In genomic region chr3:33372806-33373205, GRCm38 (mm10) we compare ENCODE assay signal across 17 mouse cellular contexts.
"Had no signal": no experiment of that assay in that cellular context is flagged by ENCODE, and none has a peak within 500 bp of the region (broad histone marks: within the 10 kb centered on the region; RNA-seq: fewer than 3 reads in every experiment).

No protein-coding gene starts in this region.

- ATAC-seq: midbrain, embryonic 15.5 days had no signal

- H3K9ac ChIP-seq: liver, embryonic 13.5 days; midbrain, embryonic 12.5 days; midbrain, embryonic 15.5 days; neural tube, embryonic 12.5 days had no signal

- H3K36me3 ChIP-seq: liver, embryonic 13.5 days; midbrain, embryonic 12.5 days; midbrain, embryonic 15.5 days; neural tube, embryonic 12.5 days had no signal

- H3K4me2 ChIP-seq: liver, embryonic 13.5 days; midbrain, embryonic 12.5 days; midbrain, embryonic 15.5 days; neural tube, embryonic 12.5 days had no signal

- DNase-seq: kidney, adult 2 months; kidney, postnatal 36 days; layer of hippocampus, postnatal 36 days; liver, embryonic 13.5 days; lung, adult 2 months; lung, postnatal 14 days; lung, postnatal 4 days; retina, postnatal 1 day; right cerebral cortex, postnatal 25 days; spleen, adult 18-20 months; thymus, adult 18-20 months; thymus, postnatal 36 days had no signal

- H3K4me3 ChIP-seq: left cerebral cortex, adult 2 months; liver, embryonic 13.5 days; midbrain, embryonic 12.5 days; midbrain, embryonic 15.5 days; neural tube, embryonic 12.5 days had no signal

- H3K4me1 ChIP-seq: liver, embryonic 13.5 days; midbrain, embryonic 12.5 days; midbrain, embryonic 15.5 days; neural tube, embryonic 12.5 days had no signal

- H3K27ac ChIP-seq: kidney, postnatal 0 days; left cerebral cortex, adult 2 months; liver, embryonic 13.5 days; midbrain, embryonic 12.5 days; midbrain, embryonic 15.5 days; neural tube, embryonic 12.5 days had no signal

- H3K9me3 ChIP-seq: liver, embryonic 13.5 days; midbrain, embryonic 12.5 days; midbrain, embryonic 15.5 days; neural tube, embryonic 12.5 days had no signal

- H3K27me3 ChIP-seq: liver, embryonic 13.5 days; midbrain, embryonic 12.5 days; midbrain, embryonic 15.5 days; neural tube, embryonic 12.5 days had no signal
